Mouse (Mus musculus) mature B cell (primary cell): ENCODE results near the gene Gm10401.

Experiments used
- in situ Hi-C: fragments of 300-500 bp; cut with MboI; formaldehyde crosslinking; loops from 2 replicates; pipeline ENCODE4 v1.14.3; 2019

Gm10401 gene

GRCm38 (mm10) chr5:115098195-115098594 is at the start of gene Gm10401:
Gene Gm10401, minus strand, starts transcription at chr5:115098295.
- in situ Hi-C loops = no loop called here

GRCm38 (mm10) chr5:115147388-115147787 is 49.3 kb upstream of the Gm10401 start:
- in situ Hi-C loops = no loop called here

- in situ Hi-C loops = no loop called here
Measured at GRCm38 (mm10) chr5:115146747-115147130, 48.6 kb upstream of the Gm10401 start.

GRCm38 (mm10) chr5:115145976-115146746 is 48.1 kb upstream of the Gm10401 start:
- in situ Hi-C loops = no loop called here

- in situ Hi-C loops = no loop called here
Measured at GRCm38 (mm10) chr5:115145253-115145968, 47.3 kb upstream of the Gm10401 start.

- in situ Hi-C loops = no loop called here
Measured at GRCm38 (mm10) chr5:115144471-115144870, 46.4 kb upstream of the Gm10401 start.

GRCm38 (mm10) chr5:115143552-115143951 is 45.5 kb upstream of the Gm10401 start:
- in situ Hi-C loops = no loop called here

- in situ Hi-C loops = no loop called here
Measured at GRCm38 (mm10) chr5:115142166-115142697, 44.1 kb upstream of the Gm10401 start.

GRCm38 (mm10) chr5:115140726-115141125 is 42.6 kb upstream of the Gm10401 start:
- in situ Hi-C loops = no loop called here

- in situ Hi-C loops = no loop called here
Measured at GRCm38 (mm10) chr5:115139124-115139523, 41.0 kb upstream of the Gm10401 start.

- in situ Hi-C loops = no loop called here
Measured at GRCm38 (mm10) chr5:115134234-115135165, 36.4 kb upstream of the Gm10401 start, which contains the start of gene Unc119b. Gene Unc119b, minus strand, starts transcription at chr5:115134975.

- in situ Hi-C loops = no loop called here
Measured at GRCm38 (mm10) chr5:115133358-115134066, 35.4 kb upstream of the Gm10401 start.

- in situ Hi-C loops = no loop called here
Measured at GRCm38 (mm10) chr5:115132465-115132864, 34.4 kb upstream of the Gm10401 start.

- in situ Hi-C loops = no loop called here
Measured at GRCm38 (mm10) chr5:115129328-115129727, 31.2 kb upstream of the Gm10401 start.

GRCm38 (mm10) chr5:115127421-115128179 is 29.5 kb upstream of the Gm10401 start:
- in situ Hi-C loops = no loop called here

GRCm38 (mm10) chr5:115126578-115127312 is 28.6 kb upstream of the Gm10401 start:
- in situ Hi-C loops = no loop called here

- in situ Hi-C loops = no loop called here
Measured at GRCm38 (mm10) chr5:115125211-115125871, 27.2 kb upstream of the Gm10401 start.

GRCm38 (mm10) chr5:115124690-115125089 is 26.6 kb upstream of the Gm10401 start:
- in situ Hi-C loops = no loop called here

- in situ Hi-C loops = no loop called here
Measured at GRCm38 (mm10) chr5:115120978-115121377, 22.9 kb upstream of the Gm10401 start.
